Mouse (Mus musculus) forebrain, embryonic 13.5 days (tissue): ENCODE measurements at regions not wholly inside any gene's neighbourhood (a gene's known extent, or its start where the extent isn't known, plus 50 kb on each side); places are given as distances from the start of the nearest gene placed in this dataset.

Source experiments
- ATAC-seq: fragments of 200-750 bp; cut with Nextera tagmentation; 2 replicates; pipeline ENCODE4 v1.8.0; 2017
- H3K27ac ChIP-seq: fragments of 300-500 bp; sonication (generic); 2 replicates; pipeline ENCODE4 v1.5.1; 2015; ENCODE audit warnings: inconsistent platforms, mild to moderate bottlenecking, moderate library complexity
- H3K27me3 ChIP-seq: fragments of 300-500 bp; sonication (generic); 2 replicates; pipeline ENCODE4 v1.6.1; 2015; ENCODE audit warnings: mild to moderate bottlenecking, inconsistent platforms
- H3K36me3 ChIP-seq: fragments of 300-500 bp; sonication (generic); 2 replicates; pipeline ENCODE4 v1.6.1; 2015; ENCODE audit warnings: mild to moderate bottlenecking, inconsistent platforms; ENCODE audit not compliant: poor library complexity, severe bottlenecking
- H3K4me1 ChIP-seq: fragments of 300-500 bp; sonication (generic); 2 replicates; pipeline ENCODE4 v1.6.1; 2015; ENCODE audit warnings: inconsistent platforms
- H3K4me2 ChIP-seq: fragments of 300-500 bp; sonication (generic); 2 replicates; pipeline ENCODE4 v1.6.1; 2015; ENCODE audit warnings: inconsistent platforms, mild to moderate bottlenecking, moderate library complexity
- H3K4me3 ChIP-seq: fragments of 300-500 bp; sonication (generic); 2 replicates; pipeline ENCODE4 v1.5.1; 2015; ENCODE audit warnings: mild to moderate bottlenecking, inconsistent platforms
- H3K9ac ChIP-seq: fragments of 300-500 bp; sonication (generic); 2 replicates; pipeline ENCODE4 v1.6.1; 2015; ENCODE audit warnings: mild to moderate bottlenecking, inconsistent platforms
- H3K9me3 ChIP-seq: fragments of 300-500 bp; sonication (generic); replicated peaks from 2 replicates; pipeline ENCODE4 v1.6.1; 2016; ENCODE audit warnings: inconsistent platforms
- WGBS: fragments of 180-500 bp; shearing (Covaris S2); methylation state at CpG from one replicate; pipeline ENCODE4 v1.1.7; 2015; 5-methylcytosine and 5-hydroxymethylcytosine counted together

GRCm38 (mm10) chr12:9279893-9280605 lies 250.3 kb downstream of the Ttc32 start:
- WGBS, result 50% methylated on average over 5 of the region's 5 CpGs
- ATAC-seq, result no peak

GRCm38 (mm10) chr12:9287271-9287670 lies 257.5 kb downstream of the Ttc32 start:
- Histone ChIP-seq H3K27me3 (no peaks in the 10 kb centered on the region), H3K36me3 (no peaks in the 10 kb centered on the region), H3K4me2 (no peak overlapping the region), H3K4me3 (no peak overlapping the region), H3K9ac (no peak overlapping the region), H3K27ac (no peak overlapping the region), H3K9me3 (no peaks in the 10 kb centered on the region), H3K4me1 (no peaks in the 10 kb centered on the region)
- WGBS, result 85% methylated on average over 2 of the region's 2 CpGs
- ATAC-seq, result no peak

More at GRCm38 (mm10) chr12:9279893-9280605, 250.3 kb downstream of the Ttc32 start:
- Histone ChIP-seq H3K4me1 (no peaks in the 10 kb centered on the region), H3K9ac (no peak overlapping the region), H3K27me3 (no peaks in the 10 kb centered on the region), H3K4me2 (no peak overlapping the region), H3K36me3 (no peaks in the 10 kb centered on the region), H3K4me3 (no peak overlapping the region), H3K27ac (no peak overlapping the region), H3K9me3 (no peaks in the 10 kb centered on the region)

GRCm38 (mm10) chr12:9292656-9293055 lies 262.9 kb downstream of the Ttc32 start:
- H3K27me3 ChIP-seq, result no peaks in the 10 kb centered on the region
- no peak overlapping the region for H3K4me3 ChIP-seq
- H3K4me2 ChIP-seq, result no peak overlapping the region
- H3K9ac ChIP-seq, result no peak overlapping the region
- H3K36me3 ChIP-seq, result no peaks in the 10 kb centered on the region
- no peak for ATAC-seq
- H3K27ac ChIP-seq, result no peak overlapping the region
- H3K4me1 ChIP-seq, result 0 out of 2 replicates have a peak, but pooled peaks cover 5% of the 10 kb centered on the region
- no peaks in the 10 kb centered on the region for H3K9me3 ChIP-seq

- 86% methylated on average over 3 of the region's 3 CpGs for WGBS
- H3K27me3 ChIP-seq, result no peaks in the 10 kb centered on the region
- no peak for ATAC-seq
- no peaks in the 10 kb centered on the region for H3K36me3 ChIP-seq
- H3K4me2 ChIP-seq, result no peak overlapping the region
- H3K9me3 ChIP-seq, result no peaks in the 10 kb centered on the region
- H3K9ac ChIP-seq, result no peak overlapping the region
- 0 out of 2 replicates have a peak, but pooled peaks cover 5% of the 10 kb centered on the region for H3K4me1 ChIP-seq
- no peak overlapping the region for H3K27ac ChIP-seq
- no peak overlapping the region for H3K4me3 ChIP-seq
These were observed 265.4 kb downstream of the Ttc32 start for GRCm38 (mm10) chr12:9295211-9295610.

GRCm38 (mm10) chr12:9298848-9299655 lies 269.3 kb downstream of the Ttc32 start:
- no peaks in the 10 kb centered on the region for H3K36me3 ChIP-seq
- no peak overlapping the region for H3K9ac ChIP-seq
- H3K4me1 ChIP-seq, result no peaks in the 10 kb centered on the region
- 79% methylated on average over 5 of the region's 5 CpGs for WGBS
- no peaks in the 10 kb centered on the region for H3K9me3 ChIP-seq
- no peak overlapping the region for H3K4me3 ChIP-seq
- no peak overlapping the region for H3K4me2 ChIP-seq
- ATAC-seq, result no peak
- no peaks in the 10 kb centered on the region for H3K27me3 ChIP-seq
- no peak overlapping the region for H3K27ac ChIP-seq

- H3K27ac ChIP-seq, result no peak overlapping the region
- H3K9ac ChIP-seq, result no peak overlapping the region
- no peak for ATAC-seq
- H3K4me2 ChIP-seq, result no peak overlapping the region
- no peak overlapping the region for H3K4me3 ChIP-seq
- no peaks in the 10 kb centered on the region for H3K9me3 ChIP-seq
- no peaks in the 10 kb centered on the region for H3K36me3 ChIP-seq
- WGBS, result 84% methylated on average over 2 of the region's 2 CpGs
- no peaks in the 10 kb centered on the region for H3K27me3 ChIP-seq
- no peaks in the 10 kb centered on the region for H3K4me1 ChIP-seq
These were observed 265.8 kb upstream of the Osr1 start for GRCm38 (mm10) chr12:9304146-9304545.

- ATAC-seq, result no peak
- Histone ChIP-seq H3K9me3 (no peaks in the 10 kb centered on the region), H3K36me3 (no peaks in the 10 kb centered on the region), H3K9ac (no peak overlapping the region), H3K4me1 (no peaks in the 10 kb centered on the region), H3K27me3 (no peaks in the 10 kb centered on the region), H3K4me3 (no peak overlapping the region), H3K4me2 (no peak overlapping the region), H3K27ac (no peak overlapping the region)
- WGBS, result 85% methylated on average over 5 of the region's 5 CpGs
These were observed 231.8 kb upstream of the Osr1 start for GRCm38 (mm10) chr12:9337891-9338672.

GRCm38 (mm10) chr12:9338801-9339231 lies 231.1 kb upstream of the Osr1 start:
- H3K9ac ChIP-seq, result no peak overlapping the region
- no peaks in the 10 kb centered on the region for H3K9me3 ChIP-seq
- 55% methylated on average over 7 of the region's 7 CpGs for WGBS
- no peaks in the 10 kb centered on the region for H3K27me3 ChIP-seq
- H3K4me3 ChIP-seq, result no peak overlapping the region
- no peak overlapping the region for H3K4me2 ChIP-seq
- peak; percentile 43; the same call in 1 of the 2 replicates for ATAC-seq
- no peak overlapping the region for H3K27ac ChIP-seq
- no peaks in the 10 kb centered on the region for H3K4me1 ChIP-seq
- H3K36me3 ChIP-seq, result no peaks in the 10 kb centered on the region

- Histone ChIP-seq H3K4me1 (no peaks in the 10 kb centered on the region), H3K27me3 (no peaks in the 10 kb centered on the region), H3K9ac (no peak overlapping the region), H3K4me3 (no peak overlapping the region), H3K9me3 (no peaks in the 10 kb centered on the region), H3K36me3 (no peaks in the 10 kb centered on the region), H3K27ac (no peak overlapping the region), H3K4me2 (no peak overlapping the region)
- ATAC-seq, result no peak
These were observed 229.1 kb upstream of the Osr1 start for GRCm38 (mm10) chr12:9340769-9341168.

- Histone ChIP-seq H3K4me2 (no peak overlapping the region), H3K27me3 (no peaks in the 10 kb centered on the region), H3K9ac (no peak overlapping the region), H3K9me3 (no peaks in the 10 kb centered on the region), H3K4me3 (no peak overlapping the region), H3K27ac (no peak overlapping the region), H3K4me1 (no peaks in the 10 kb centered on the region), H3K36me3 (no peaks in the 10 kb centered on the region)
- WGBS, result 86% methylated on average over 1 of the region's 1 CpGs
- no peak for ATAC-seq
These were observed 224.6 kb upstream of the Osr1 start for GRCm38 (mm10) chr12:9345359-9345758.

GRCm38 (mm10) chr12:9355512-9355911 lies 214.4 kb upstream of the Osr1 start:
- no peak for ATAC-seq
- H3K27me3 ChIP-seq, result no peaks in the 10 kb centered on the region
- H3K4me3 ChIP-seq, result no peak overlapping the region
- no peaks in the 10 kb centered on the region for H3K9me3 ChIP-seq
- H3K4me2 ChIP-seq, result no peak overlapping the region
- WGBS, result 85% methylated on average over 4 of the region's 4 CpGs
- H3K9ac ChIP-seq, result no peak overlapping the region
- H3K4me1 ChIP-seq, result no peaks in the 10 kb centered on the region
- no peak overlapping the region for H3K27ac ChIP-seq
- H3K36me3 ChIP-seq, result no peaks in the 10 kb centered on the region

- H3K27me3 ChIP-seq, result no peaks in the 10 kb centered on the region
- no peak overlapping the region for H3K27ac ChIP-seq
- H3K9ac ChIP-seq, result no peak overlapping the region
- WGBS, result 85% methylated on average over 5 of the region's 5 CpGs
- H3K4me1 ChIP-seq, result no peaks in the 10 kb centered on the region
- H3K4me3 ChIP-seq, result no peak overlapping the region
- H3K4me2 ChIP-seq, result no peak overlapping the region
- no peaks in the 10 kb centered on the region for H3K36me3 ChIP-seq
- no peak for ATAC-seq
- H3K9me3 ChIP-seq, result no peaks in the 10 kb centered on the region
These were observed 212.1 kb upstream of the Osr1 start for GRCm38 (mm10) chr12:9357856-9358255.
